Mouse (Mus musculus) thymus, postnatal 10 days (tissue): ENCODE data around the gene Clca3a1.
A peak's percentile ranks its signal among the peaks of the same experiment; 100 is the strongest.
"Not testable (repeated sequence)": the region's sequence is repeated elsewhere in the genome, so short reads cannot be mapped to it uniquely, and the experiment has no call there.

ENCODE experiments used
- DNase-seq, 2 experiments: peaks; one replicate each; pipeline ENCODE4 v3.0.0; 2021; ENCODE audit warnings: low spot score in 2 of 2

Clca3a1 gene

DNA sequence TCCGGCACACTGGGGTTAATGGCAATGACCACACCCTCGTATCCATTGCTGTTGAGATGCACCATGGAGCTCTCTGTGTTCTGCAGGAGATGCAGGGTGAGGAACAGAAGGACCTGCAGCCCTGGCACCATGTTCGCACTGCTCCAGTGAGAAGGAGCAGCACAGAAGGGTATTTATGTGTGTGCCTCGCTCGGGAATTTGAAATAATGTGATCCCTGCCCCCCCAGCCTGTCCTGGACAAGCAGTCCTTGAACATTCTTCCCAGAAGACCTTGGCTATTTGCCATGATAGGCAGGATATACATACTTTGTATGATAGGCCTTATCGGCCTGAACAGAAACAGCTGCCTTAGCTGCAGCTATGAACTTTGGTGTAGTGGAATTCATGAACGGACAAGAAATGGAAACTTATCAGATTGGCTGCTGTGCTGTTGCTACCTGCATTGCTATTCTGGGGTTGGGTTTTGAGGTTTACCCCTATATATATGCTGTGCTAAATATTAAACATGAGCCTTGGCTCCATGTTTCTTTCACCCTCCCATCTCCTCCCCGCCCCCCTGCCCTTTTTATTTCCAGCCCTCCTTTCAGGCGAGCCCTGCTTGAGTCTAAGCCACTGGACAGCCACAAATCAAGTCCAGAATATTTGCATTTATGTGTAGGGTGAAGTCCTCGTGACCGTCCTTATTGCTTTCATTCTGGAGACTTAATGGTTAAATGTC, at the start of gene Clca3a1:
Gene Clca3a1, minus strand, starts transcription at position 386 of the 718 bp plus-strand sequence.
- DNase-seq: no peak

DNA sequence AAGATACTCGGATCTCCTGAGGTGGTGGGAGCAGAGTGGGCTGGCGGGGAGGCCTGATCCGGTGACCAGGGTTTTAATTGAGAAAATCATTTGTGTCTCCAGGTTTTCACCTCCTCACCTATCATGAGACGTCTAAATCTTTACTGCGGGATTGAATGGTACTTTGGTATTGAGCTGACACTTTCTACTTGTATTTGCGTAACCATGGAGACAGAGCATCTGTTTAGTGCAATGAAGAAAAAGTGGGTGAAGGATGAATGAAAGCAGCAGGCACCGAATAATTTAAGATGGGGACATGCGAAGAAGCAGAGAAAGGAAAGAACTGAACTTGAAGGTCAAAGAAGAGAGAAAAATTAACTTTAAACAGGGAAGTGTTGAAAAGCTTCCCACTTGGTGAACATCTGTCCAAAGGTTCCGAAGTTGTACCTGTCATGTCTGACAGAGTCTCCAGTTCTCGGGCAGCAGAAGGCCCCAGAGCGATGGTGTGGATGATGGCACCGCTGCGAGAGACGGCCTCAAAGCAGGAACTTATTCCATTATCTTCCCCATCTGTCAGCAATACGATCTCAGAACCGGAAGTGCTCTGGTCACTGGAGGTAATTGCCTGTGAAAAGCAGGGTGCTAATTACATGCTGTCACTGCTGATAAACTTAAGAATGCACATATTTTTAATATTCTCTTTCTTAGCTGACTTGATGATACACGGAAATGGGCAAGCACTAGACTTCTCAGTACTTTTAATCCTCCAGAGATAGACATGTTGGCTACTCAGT, 47.6 kb upstream of the Clca3a1 start:
- not testable (repeated sequence) for DNase-seq

DNA sequence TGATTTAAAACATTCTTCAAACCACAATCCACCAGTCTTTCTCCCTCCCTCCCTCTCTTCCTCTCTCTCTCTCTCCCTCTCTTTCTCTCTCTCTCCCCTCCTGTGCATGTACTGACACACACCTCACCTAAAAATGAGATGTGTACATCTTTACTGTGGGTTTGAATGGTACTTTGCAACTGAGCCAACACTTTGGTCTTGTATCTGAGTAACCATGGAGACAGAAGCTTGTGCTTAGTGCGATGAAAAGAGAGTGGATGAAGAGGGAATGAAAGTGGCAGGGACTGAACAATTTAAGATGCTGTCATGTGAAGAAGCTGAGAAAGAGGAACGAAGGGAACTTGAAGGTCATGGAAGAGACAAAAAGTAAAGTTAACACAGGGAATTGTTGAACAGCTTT, 45.8 kb upstream of the Clca3a1 start:
- DNase-seq: not testable (repeated sequence)

DNA sequence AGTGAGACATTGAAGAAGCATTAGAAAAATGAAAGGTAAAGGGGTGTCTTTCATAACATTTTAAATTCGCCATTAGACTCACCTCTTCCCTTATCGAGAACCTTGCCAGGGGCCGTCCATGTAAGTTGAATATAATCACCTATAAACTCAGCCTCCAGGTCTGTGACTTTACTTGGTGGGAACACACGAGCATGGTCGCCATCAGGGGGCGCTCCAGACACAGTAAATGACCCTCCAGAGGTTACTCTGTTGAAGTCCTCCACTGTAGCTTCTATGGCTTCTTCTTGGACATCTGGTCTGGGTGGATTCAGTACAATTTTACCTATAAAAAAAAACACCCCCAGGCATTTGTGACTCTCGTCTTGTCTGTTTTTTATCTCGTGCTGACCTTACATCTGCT, 41.1 kb upstream of the Clca3a1 start:
- DNase-seq: no peak

DNA sequence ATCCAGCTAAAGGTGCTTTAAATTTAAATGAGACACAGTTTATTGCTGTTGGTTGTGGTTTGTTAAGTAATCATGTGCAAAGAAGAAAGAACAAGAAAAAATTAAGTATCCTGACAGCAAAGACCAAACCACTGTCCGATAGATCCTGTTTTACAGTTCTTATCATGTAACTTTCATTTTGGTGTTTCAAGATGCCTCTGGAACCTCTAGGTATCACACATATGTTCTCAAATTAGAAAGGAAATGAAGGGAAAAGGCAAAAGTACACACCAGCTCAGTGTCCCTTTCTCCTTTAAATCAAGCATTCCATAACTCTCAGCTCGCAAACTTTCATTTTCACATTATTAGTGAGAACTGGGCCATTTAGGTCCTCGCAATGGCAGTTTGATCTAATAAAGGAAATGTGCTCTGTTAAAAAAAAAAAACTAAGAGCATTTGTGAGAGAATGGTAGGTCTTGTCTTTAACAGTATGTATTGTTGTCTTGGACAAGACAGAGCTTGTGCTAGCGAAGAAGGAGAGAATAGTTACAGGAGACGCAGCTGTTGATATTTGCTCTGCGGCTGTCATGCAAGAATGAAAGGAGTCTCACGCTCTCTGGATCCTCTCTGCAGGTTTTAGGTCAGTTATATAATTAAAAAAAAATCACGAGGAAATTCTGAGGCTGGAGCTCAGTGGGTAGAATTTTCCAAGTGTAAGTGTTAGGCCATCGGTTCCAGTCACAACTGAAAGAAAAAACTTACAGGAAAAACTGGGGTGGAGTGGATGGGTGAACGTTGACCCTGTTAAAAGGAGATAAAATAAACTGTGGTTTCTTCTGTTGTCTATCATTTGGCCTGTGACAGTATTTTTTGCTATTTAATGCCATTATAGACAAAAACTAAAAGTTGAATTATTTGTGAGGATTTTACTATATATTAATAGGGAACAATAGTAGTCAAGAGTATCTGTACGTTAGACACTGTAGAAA, 24.7 kb upstream of the Clca3a1 start:
- DNase-seq: no peak

DNA sequence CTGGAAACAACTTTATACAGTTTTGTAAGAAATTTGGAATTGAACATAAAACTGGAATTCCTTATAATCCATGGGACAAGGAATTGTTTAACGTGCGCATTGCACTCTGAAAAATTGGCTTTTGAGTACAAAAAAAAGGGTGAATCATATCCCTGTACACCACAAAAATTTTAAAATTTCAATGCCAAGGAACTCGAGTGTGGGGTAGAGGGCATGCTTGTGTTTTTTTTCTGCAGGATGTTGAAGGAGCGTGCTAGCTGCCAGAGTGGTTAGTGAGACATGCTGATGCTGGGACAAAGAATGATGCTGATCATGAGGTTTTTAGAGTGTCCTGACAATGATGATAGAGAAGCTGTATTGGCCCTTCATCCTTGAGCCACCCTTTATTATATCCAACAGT, 4.4 kb upstream of the Clca3a1 start:
- no peak for DNase-seq

DNA sequence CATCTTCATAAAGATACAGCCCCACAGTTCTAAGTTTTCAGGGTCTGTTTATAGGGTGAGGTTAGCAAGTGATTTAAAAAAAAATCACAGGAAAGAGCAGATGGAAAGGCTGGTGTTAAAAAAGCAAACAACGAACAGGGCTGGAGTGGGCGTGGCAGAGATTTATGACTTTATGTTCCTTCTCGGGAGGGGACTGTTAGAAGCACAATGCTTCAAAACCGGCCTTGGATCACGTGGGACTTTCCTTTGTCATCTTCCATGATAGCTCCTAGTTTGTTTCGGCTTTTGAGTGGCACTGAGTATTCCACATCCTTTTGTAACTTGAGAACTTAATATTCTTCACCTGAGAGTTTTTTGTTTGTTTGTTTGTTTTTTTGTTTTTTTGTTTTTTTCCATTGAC, 677 bp upstream of the Clca3a1 start:
- DNase-seq: no peak

DNA sequence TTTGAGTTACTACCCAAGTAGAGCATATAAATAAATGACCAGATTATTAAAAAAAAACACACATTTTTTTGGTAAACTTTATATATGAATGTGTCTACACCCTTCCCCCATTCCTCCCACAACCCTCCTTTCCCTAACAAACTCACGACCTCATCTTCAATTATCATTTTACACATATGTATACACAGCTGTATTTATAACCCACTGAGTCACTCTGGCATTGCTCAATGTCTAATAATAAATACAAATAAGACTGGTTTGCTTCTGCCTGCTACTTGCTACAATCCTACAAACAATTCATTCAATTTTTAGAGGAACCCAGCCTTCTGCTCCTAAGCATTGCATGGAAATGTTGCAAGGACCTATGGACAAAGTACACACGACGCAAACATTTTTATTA, 1.1 kb downstream of the Clca3a1 start:
- DNase-seq: no peak

DNA sequence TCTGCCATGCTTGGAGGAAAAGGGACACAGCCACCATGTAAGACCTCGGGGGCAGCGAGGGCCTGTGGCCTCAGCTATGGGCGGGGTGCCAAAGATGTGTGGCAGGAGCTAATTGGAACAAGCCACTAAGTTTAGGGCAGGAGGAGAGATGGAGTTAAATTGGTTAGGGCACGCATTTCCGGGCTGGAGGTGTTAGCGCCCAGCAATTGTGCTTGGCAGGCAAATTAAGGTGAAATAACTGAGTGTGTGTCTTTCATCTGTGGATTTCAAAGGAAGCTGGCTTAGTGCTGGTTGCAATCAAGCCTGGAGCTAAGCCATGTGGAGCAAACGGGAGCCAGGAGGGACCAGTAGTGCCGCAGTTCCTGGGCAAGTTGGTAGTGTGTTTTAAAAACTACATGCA, 4.7 kb downstream of the Clca3a1 start:
- not testable (repeated sequence) for DNase-seq

DNA sequence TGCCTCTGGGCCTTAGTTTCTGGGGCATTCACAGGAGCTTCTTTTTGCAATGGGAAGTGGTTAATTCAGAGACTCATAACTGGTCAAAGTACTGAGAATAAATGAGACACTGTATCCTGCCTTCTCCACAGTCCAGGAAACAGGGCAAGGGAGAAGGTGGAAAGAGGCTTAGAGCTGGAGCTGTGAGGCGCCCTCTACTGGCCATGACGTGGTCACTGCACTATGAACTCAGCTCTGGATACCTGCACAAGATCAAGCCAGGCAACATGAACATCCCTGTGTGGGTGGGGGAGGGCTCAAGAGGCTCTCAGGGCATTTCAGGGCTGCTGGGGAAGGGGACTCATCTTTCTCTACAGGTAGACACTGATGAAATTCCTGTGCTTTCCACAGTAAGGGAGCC, 7.7 kb downstream of the Clca3a1 start:
- peak in 1 of 2 experiments; percentile 11 for DNase-seq

DNA sequence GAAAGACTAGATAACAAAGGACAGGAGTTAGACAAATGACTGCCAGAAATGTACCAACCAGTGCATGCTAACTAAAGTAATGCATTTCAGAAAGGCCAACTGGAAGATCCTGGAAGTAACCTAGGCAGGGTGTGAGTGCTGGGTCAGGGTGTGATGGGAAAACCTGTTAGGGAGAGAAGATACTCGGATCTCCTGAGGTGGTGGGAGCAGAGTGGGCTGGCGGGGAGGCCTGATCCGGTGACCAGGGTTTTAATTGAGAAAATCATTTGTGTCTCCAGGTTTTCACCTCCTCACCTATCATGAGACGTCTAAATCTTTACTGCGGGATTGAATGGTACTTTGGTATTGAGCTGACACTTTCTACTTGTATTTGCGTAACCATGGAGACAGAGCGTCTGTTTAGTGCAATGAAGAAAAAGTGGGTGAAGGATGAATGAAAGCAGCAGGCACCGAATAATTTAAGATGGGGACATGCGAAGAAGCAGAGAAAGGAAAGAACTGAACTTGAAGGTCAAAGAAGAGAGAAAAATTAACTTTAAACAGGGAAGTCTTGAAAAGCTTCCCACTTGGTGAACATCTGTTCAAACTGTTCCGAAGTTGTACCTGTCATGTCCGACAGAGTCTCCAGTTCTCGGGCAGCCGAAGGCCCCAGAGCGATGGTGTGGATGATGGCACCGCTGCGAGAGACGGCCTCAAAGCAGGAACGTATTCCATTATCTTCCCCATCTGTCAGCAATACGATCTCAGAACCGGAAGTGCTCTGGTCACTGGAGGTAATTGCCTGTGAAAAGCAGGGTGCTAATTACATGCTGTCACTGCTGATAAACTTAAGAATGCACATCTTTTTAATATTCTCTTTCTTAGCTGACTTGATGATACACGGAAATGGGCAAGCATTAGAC, 11.5 kb downstream of the Clca3a1 start:
- not testable (repeated sequence) for DNase-seq

DNA sequence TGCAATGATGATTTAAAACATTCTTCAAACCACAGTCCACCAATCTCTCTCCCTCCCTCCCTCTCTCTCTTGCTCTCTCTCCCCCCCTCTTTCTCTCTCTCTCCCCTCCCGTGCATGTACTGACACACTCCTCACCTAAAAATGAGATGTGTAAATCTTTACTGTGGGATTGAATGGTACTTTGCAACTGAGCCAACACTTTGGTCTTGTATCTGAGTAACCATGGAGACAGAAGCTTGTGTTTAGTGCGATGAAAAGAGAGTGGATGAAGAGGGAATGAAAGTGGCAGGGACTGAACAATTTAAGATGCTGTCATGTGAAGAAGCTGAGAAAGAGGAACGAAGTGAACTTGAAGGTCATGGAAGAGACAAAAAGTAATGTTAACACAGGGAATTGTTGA, 13.1 kb downstream of the Clca3a1 start:
- not testable (repeated sequence) for DNase-seq

DNA sequence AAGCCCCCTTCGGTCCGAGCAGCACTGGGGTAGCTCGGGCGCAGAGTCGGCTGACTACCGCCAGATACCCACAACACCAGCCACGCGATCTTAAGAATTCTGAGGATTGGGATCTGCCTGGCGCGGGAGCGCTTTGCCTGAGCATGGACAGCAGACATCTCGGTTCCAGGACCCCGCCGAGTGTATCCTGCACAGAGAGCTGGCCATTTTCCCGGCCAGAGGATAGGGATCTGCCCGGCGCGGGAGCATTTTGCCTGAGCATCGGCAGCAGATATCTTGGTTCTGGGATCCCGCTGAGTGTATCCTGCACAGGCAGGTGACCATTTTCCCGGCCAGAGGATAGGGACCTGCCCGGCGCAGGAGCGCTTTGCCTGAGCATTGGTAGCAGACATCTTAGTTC, 22.4 kb downstream of the Clca3a1 start:
- DNase-seq: not testable (repeated sequence)

DNA sequence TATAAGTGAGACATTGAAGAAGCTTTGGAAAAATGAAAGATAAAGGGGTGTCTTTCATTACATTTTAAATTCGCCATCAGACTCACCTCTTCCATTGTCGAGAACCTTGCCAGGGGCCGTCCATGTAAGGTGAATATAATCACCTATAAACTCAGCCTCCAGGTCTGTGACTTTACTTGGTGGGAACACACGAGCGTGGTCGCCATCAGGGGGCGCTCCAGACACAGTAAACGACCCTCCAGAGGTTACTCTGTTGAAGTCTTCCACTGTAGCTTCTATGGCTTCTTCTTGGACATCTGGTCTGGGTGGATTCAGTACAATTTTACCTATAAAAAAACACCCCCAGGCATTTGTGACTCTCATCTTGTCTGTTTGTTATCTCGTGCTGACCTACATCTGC, 23.9 kb downstream of the Clca3a1 start:
- DNase-seq: peak in 1 of 2 experiments; percentile 41

DNA sequence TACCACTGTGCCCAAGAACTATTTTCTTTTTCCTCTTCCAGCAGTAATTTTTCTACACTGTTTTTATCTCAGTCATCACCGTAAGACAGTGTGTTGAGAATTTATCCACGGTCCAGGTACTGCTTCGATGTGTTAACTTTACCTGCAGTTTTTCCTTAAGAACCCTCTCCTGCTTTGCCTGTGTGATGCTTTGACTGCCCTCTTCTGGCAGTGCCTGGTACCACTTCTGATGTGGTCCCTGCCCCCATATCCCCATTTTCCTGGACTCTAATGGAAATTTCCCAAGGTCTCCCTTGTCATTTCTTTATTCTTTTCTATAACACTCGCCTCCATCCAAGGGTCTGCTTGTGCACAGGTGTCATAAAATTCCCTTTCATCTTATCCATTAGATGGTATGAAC, 37.3 kb downstream of the Clca3a1 start:
- peak in 1 of 2 experiments; percentile 40 for DNase-seq

DNA sequence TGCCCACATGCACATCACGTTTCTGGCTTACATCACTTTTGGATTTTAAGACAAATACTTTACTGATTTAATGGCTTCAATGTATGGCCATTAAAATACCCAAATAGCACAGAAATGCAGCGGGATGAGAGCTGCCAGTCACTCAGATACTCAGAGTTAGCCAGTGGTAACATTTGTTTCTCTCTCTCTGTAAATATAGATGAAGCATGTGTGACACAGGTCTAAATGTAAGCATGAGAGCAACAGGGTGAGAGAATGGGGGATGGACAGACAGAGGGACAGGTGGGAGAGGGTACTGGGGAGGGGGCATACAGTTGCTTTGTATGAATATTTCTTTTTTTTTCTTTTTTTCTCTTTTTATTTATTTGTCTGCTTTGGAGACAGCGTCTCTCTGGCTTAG, 38.2 kb downstream of the Clca3a1 start:
- not testable (repeated sequence) for DNase-seq

DNA sequence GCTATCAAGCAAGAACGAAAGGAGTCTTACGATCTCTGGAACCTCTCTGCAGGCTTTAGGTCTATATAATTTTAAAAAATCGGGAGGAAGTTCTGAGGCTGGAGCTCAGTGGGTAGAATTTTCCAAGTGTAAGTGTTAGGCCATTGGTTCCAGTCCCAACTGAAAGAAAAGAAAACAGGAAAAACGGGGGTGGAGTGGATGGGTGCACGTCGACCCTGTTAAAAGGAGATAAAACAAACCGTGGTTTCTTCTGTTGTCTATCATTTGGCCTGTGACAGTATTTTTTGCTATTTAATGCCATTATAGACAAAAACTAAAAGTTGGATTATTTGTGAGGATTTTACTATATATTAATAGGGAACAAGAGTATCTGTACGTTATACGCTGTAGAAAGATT, 38.9 kb downstream of the Clca3a1 start:
- DNase-seq: no peak

DNA sequence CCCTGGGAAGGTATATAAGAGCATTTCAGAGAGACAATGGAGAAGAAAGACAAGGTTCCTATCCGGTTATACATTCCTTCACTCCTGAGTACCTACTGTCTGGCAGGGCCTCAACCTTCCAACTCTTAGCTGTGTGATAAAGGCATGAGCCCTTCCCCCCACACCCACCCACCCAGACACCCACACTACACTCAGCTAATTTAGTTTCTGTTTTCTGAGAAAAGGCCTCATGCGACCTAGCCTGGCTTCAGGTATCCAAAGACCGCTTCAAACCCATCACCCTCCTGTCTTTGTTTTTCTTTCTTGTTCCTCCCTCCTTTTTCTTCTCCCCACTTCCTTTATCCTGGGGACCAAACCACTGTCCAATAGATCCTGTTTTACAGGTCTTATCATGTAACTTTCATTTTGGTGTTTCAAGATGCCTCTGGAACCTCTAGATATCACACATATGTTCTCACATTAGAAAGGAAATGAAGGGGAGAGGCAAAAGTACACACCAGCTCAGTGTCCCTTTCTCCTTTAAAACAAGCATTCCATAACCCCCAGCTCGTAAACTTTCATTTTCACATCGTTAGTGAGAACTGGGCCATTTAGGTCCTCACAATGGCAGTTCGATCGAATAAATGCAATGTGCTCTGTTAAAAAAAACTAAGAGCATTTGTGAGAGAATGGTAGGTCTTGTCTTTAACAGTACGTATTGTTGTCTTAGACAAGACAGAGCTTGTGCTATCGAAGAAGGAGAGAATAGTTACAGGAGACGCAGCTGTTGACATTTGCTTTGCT, 39.5 kb downstream of the Clca3a1 start:
- DNase-seq: no peak

DNA sequence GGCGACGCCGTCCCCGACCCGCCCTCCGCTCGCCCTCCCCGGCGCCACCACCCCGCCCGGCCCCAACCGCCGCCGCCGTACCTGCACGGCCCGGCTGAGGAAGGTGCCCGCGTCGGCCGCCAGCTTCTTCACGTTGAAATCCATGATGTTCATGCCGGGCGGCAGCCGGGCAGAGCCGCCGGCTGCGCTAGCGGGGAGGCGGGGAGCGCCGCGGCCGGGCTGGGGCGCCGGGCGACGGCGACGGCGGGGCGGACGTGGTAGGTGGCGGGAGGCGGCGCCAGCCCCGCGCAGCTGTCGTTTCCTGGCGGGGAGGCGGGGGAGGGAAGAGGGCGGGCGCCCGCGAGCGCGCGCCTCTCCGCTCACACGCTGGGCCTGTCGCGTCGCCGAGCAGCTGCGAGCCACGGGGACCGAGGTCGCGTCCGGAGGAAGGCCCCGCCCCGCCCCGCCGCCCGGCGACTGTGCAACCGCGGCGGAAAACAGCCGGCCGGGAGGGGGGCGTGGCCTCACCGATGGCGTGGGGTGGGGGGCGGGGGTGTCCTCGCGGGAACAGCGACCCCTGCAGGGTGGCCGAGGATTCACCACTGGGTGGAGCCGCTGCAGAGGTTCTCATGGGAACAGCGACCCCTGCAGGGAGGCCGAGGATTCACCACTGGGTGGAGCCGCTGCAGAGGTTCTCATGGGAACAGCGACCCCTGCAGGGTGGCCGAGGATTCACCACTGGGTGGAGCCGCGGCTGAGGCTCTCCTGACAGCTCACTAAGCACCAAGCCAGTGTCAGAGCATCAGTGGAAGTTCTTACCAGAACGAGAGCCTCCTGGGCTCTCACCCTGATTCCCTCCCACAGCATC, 40.7 kb downstream of the Clca3a1 start, which contains the start of gene Sh3glb1:
Gene Sh3glb1, minus strand, starts transcription at position 435 of the 847 bp plus-strand sequence.
- DNase-seq: peak; percentile 89 to 100
